Mouse (Mus musculus) macrophage (primary cell): Measurements from ENCODE around the gene Msmb. TPM values are rescaled to one million over a fixed set of nuclear protein-coding genes. Genes with fewer than 3 reads are reported as not detected.
"Not testable (repeated sequence)": the region's sequence is repeated elsewhere in the genome, so short reads cannot be mapped to it uniquely, and the experiment has no call there.

ENCODE experiments used
- H3K27ac ChIP-seq: fragments of 350-480 bp; formaldehyde crosslinking; 2 replicates; pipeline ENCODE4 v1.9.0; 2021
- H3K36me3 ChIP-seq: fragments of 350-480 bp; formaldehyde crosslinking; 2 replicates; pipeline ENCODE4 v1.9.0; 2021; ENCODE audit errors: inconsistent target
- H3K4me3 ChIP-seq: fragments of 350-480 bp; formaldehyde crosslinking; 2 replicates; pipeline ENCODE4 v1.9.0; 2021; ENCODE audit errors: inconsistent target
- H3K79me2 ChIP-seq: fragments of 350-480 bp; formaldehyde crosslinking; 2 replicates; pipeline ENCODE4 v1.9.0; 2021; ENCODE audit errors: inconsistent target
- WGBS: methylation state at CpG from one replicate; pipeline ENCODE4 v1.1.7; 2026; ENCODE audit warnings: inconsistent platforms; ENCODE audit not compliant: missing documents; 5-methylcytosine and 5-hydroxymethylcytosine counted together
- polyA plus RNA-seq: library from polyadenylated mRNA; stranded (reverse); fragments of 250-400 nt; gene quantifications from 3 replicates; pipeline ENCODE4 v1.2.4, GENCODE M21; 2018; ENCODE audit warnings: inconsistent platforms

Msmb gene
- polyA plus RNA-seq, 1 experiment from 2014 or later = not detected

DNA sequence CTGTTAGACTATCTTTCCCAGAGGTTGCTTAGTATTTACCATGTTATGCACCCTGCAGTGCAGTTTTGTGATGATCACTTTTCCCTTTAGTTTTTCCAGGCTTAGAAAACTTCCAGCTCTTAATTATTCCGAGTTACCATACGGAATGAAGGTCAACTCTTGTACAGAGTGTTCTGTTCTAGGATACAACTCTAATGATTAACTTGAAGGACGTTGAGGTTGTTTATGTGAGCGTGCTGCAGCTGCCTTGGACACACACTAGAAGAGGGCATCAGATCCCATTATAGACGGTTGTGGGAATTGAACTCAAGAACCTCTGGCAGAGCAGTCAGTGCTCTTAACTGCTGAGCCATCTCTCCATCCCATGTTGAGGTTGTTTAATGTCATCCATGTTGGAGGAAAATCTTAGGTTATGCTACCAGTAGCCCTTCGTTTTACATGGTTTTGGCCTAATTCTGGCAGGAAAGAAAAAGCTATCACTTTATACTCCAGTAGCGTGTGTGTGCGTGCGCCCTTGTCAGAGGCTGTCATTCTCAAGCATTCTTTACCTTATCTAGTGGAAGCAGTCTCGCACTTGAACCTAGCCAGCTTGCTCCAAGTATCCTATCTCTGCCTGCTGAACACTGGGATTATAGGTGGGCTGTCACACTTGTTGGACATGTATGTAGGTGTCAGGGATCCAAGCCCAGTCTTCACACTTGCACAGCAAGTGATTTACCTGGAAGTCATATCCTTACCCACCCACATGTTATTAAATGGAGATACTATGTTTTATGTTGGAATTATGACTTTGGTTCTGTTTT is 37.8 kb downstream of the Msmb start:
- Histone ChIP-seq H3K36me3 (peaks cover 41% of the 10 kb centered on the region), H3K4me3 (no peak overlapping the region), H3K79me2 (peaks cover 17% of the 10 kb centered on the region; the same call in 1 of the 2 replicates), H3K27ac (no peak overlapping the region)
- 94% methylated on average over 10 of the region's 10 CpGs for WGBS

DNA sequence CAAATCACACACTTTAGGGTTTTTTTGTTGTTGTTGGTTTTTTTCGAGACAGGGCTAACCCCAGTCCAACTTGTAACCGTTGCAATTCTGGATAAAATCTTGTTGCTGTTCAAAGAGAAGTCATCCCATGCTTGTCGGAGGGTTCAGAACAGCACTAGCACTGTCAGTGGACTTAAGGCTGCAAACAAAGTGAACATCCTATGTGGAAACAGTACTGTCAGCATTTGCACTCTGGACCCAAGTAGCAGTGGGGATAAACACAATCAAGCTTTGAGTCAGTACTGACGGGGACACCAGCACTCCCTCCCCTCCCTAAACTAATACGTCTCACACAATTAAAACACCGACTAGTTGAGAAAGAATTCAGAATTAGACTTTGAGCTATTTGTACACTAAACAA is 39.0 kb downstream of the Msmb start:
- H3K36me3 ChIP-seq = peaks cover 38% of the 10 kb centered on the region
- WGBS = 89% methylated on average over 6 of the region's 6 CpGs
- H3K27ac ChIP-seq = no peak overlapping the region
- H3K79me2 ChIP-seq = peaks cover 6% of the 10 kb centered on the region; the same call in 1 of the 2 replicates
- no peak overlapping the region for H3K4me3 ChIP-seq

DNA sequence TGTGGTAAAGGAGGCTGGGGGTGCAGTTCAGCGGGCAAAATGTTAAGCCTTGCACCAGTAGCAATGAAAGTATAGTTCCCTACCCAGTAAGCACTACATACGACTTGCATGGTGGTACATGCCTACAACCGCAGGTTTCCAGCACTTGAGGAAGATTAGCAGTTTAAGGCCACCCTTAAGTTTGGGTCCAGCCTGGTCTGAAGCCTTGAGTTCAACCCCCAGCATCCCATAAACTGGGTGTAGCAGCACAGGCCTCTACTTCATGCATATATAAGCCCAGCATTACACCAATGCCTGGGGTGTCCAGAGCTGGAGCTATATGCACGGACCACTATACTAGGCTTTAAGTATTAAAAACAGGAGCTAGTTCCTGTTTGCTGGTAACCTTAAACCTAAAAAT is 42.0 kb downstream of the Msmb start:
- H3K4me3 ChIP-seq = no peak overlapping the region
- no peaks in the 10 kb centered on the region; the same call in 1 of the 2 replicates for H3K79me2 ChIP-seq
- H3K27ac ChIP-seq = no peak overlapping the region
- peaks cover 41% of the 10 kb centered on the region for H3K36me3 ChIP-seq
- WGBS = 86% methylated on average over 4 of the region's 4 CpGs

DNA sequence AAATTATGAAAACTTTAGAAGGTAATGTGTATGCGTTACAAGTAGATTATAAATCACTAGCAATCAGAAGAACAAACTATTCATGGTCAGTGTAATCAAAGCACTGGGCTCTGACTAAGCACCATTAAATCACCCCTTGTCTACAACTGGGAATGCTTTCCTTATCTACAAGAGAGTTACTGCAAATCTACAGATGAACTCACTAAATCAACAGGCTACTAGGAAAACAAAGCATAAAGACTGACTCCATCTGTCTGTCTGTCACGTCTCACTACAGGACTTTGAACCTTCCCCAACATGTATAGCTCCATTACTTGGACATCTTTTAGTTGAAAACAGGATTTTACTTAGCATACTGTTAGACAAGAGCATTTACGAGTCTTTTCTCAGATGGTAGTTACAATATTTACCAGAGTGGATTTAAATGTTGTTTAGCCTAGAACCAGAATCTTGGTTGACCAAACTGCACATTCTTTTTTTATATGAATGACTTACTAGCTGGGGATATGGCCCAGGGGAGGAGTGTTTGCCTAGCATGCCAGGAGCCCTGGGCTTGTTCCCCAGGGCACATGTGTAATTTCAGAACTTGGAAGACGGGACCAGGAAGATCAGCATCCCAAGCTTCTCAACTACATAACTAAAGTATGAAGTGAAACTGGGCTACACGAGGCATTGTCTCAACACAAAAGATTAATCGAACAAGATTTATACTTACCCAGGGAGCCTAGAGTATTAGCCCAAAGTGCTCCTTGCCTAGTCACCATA is 49.0 kb downstream of the Msmb start:
- 88% methylated on average over 6 of the region's 6 CpGs for WGBS
- Histone ChIP-seq H3K79me2 (peaks cover 49% of the 10 kb centered on the region), H3K27ac (no peak overlapping the region), H3K4me3 (no peak overlapping the region), H3K36me3 (peaks cover 39% of the 10 kb centered on the region)

DNA sequence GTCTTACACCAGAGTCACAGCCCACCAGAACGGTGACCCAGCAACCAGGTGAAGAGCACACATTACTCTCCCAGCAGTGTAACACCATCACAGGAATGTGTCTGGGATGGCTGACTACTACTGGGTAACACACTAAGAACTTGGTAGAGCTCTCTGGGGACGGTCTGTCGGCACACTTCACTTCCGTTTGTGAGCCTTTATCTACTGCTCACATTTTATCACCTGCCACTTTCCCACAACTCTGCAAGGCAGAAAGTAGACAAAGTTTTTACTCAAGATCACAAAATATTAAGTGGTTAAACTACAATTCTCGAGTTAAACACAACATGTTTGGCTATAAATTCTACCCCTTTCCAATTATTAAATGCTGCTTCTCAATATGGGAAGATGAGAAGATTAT is 50.1 kb downstream of the Msmb start:
- Histone ChIP-seq H3K79me2 (peaks cover 61% of the 10 kb centered on the region), H3K4me3 (no peak overlapping the region), H3K27ac (no peak overlapping the region), H3K36me3 (peaks cover 41% of the 10 kb centered on the region)
- 94% methylated on average over 5 of the region's 5 CpGs for WGBS

DNA sequence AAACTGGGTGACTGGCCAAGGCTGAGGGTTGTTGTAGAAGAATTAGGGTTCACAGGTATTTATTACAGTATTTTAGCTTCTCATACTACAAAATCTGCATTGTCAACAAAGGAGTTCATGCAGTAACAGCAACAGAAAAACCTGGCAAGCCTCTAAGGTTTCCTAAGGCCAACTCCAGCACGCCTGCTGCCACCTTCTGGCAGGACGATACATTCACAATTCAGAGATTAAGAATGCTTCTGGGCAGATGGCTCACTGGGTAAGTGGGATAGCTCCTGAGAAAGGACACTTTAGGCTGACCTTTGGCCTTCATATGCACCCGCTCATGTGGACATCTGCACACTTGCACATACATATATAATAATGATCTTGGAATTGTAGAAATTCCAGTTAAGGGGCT is 50.6 kb downstream of the Msmb start:
- 30% methylated on average over 3 of the region's 3 CpGs for WGBS
- Histone ChIP-seq H3K79me2 (peaks cover 66% of the 10 kb centered on the region), H3K36me3 (peaks cover 46% of the 10 kb centered on the region), H3K4me3 (no peak overlapping the region), H3K27ac (no peak overlapping the region)

DNA sequence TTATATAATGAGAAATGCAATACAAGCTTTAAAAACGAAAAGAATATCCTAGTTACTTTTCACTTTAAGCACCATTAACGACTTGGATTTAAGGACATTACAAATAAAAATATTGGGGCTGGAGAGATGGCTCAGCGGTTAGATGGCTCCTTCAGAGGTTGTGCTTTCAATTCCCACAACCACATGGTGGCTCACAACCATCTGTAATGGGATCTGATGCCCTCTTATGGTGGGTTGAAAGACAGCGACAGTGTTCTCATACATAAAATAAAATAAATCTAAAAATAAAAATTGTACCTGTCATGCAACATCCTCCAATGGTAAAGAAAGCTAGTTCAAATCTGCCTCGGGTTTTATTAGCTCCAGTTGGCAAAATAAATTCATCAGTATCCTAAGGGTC is 51.7 kb downstream of the Msmb start:
- peaks cover 77% of the 10 kb centered on the region for H3K79me2 ChIP-seq
- peaks cover 48% of the 10 kb centered on the region for H3K36me3 ChIP-seq
- H3K27ac ChIP-seq, H3K4me3 ChIP-seq: not testable (repeated sequence)
- WGBS = 70% methylated on average over 5 of the region's 5 CpGs

DNA sequence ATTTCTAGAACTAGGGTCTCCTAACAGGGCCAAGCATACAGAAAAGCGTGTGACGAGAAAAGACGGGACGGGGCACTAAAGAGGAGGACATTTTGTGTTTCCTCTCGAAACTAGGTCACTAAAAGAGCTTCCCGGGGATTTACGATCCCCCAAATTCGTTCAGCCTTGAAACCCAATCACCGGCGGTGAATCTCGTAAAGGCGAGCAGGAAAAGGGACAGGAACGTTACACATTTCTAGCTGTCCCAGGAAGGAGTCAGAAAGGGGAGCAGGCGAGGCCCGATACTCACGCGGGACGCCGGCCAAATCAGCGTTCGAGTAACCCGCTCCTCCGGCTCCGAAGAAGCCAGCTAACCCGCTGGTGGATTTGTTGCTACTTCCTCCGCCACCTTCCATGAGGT is 59.5 kb downstream of the Msmb start:
- Histone ChIP-seq H3K27ac (peak overlapping the region; percentile 54), H3K36me3 (peaks cover 22% of the 10 kb centered on the region), H3K79me2 (peaks cover 94% of the 10 kb centered on the region), H3K4me3 (peak overlapping the region; percentile 92)
- 4% methylated on average over 19 of the region's 26 CpGs for WGBS

DNA sequence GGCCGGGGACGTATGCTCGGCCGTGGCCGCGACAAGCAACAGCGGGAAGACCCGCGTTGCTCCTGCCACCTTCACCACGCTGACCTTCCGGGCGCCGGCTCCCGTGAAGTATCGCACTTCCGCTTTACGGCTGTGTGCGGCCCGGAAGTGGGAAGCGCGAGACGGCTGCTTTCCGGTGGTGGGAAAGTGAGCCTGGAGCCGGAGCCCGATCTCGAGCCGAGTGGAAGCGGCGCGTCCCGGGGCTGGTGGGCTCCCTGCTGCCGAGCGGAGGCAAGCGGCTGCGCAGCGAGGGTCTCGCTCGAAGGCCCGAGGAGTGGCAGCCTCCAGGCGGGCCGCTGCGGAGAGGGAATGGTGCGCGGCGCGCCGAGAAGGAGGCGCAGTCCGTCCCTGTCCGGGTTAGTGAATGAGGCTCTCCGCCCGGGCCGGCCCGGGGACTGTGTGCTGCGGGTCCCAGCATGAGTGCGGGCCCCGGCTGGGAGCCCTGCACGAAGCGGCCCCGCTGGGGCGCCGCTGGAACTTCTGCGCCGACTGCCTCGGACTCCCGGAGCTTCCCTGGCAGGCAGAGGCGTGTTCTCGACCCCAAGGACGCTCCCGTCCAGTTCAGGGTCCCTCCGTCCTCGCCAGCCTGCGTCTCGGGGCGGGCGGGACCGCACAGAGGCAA is 60.1 kb downstream of the Msmb start, which contains the start of the genes Timm23 and Parg:
TSS of gene Timm23 (minus strand) at position 108 of the 661 bp plus-strand sequence.
TSS of gene Parg (plus strand) at position 159 of the 661 bp plus-strand sequence.
- Histone ChIP-seq H3K4me3 (peak within 1 kb of the TSS; percentile 92), H3K27ac (peak within 1 kb of the TSS; percentile 54)
- 0% methylated on average over 67 of the region's 77 CpGs for WGBS

More for the DNA sequence above, 60.1 kb downstream of the Msmb start, which contains the start of the genes Timm23 and Parg:
- H3K79me2 ChIP-seq = peaks cover 94% of the 10 kb centered on the region
- peaks cover 20% of the 10 kb centered on the region for H3K36me3 ChIP-seq

Other genes starting within 250 kb of the Msmb start
- gene Galnt15, start 113.0 kb upstream of the Msmb start, polyA plus RNA-seq = not detected in 3 replicates
- 7.6 to 12.3 TPM (median 8.1 TPM) in 3 replicates for gene Oxnad1, start 56.6 kb upstream of the Msmb start, polyA plus RNA-seq
- 21.6 to 27.2 TPM (median 25.1 TPM) in 3 replicates for gene Dph3, start 56.3 kb upstream of the Msmb start, polyA plus RNA-seq
- 137 to 536 TPM (median 493 TPM) in 3 replicates for gene Ncoa4, start 17.8 kb downstream of the Msmb start, polyA plus RNA-seq
- 85.3 to 157 TPM (median 86.3 TPM) in 3 replicates for gene Timm23, start 59.9 kb downstream of the Msmb start, polyA plus RNA-seq
- 20.5 to 23.9 TPM (median 21.0 TPM) in 3 replicates for gene Parg, start 59.9 kb downstream of the Msmb start, polyA plus RNA-seq
- gene Ogdhl, start 180.0 kb downstream of the Msmb start, polyA plus RNA-seq = 0.07 to 0.14 TPM in 2 of 3 replicates, not detected in the other
- not detected in 3 replicates for gene 1700024G13Rik, start 246.4 kb downstream of the Msmb start, polyA plus RNA-seq